Mouse (Mus musculus): ENCODE data around the gene Spats2. TPM values are rescaled to one million over a fixed set of nuclear protein-coding genes. Genes with fewer than 3 reads are reported as not detected.
A peak's percentile ranks its signal among the peaks of the same experiment; 100 is the strongest.

Spats2 gene
- total RNA-seq, 2 experiments from 2014 or later = 30.9 to 35.3 TPM

- no peak for DNase-seq (ENCODE audit: extremely low spot score in 1 of 2, low spot score in 1 of 2)
Measured at GRCm38 (mm10) chr15:99096831-99097500, 28.8 kb upstream of the Spats2 start.

- no peak for DNase-seq (ENCODE audit: extremely low spot score in 1 of 2, low spot score in 1 of 2)
Measured at GRCm38 (mm10) chr15:99097840-99098492, 27.8 kb upstream of the Spats2 start.

- no peak for DNase-seq (ENCODE audit: extremely low spot score in 1 of 2, low spot score in 1 of 2)
Measured at GRCm38 (mm10) chr15:99098493-99098861, 27.2 kb upstream of the Spats2 start.

GRCm38 (mm10) chr15:99099139-99099556 is 26.6 kb upstream of the Spats2 start:
- DNase-seq (ENCODE audit: extremely low spot score in 1 of 2, low spot score in 1 of 2) = peak in 1 of 2 experiments; percentile 66

- DNase-seq (ENCODE audit: extremely low spot score in 1 of 2, low spot score in 1 of 2) = no peak
Measured at GRCm38 (mm10) chr15:99099984-99100383, 25.7 kb upstream of the Spats2 start.

GRCm38 (mm10) chr15:99105238-99105637 is 20.5 kb upstream of the Spats2 start:
- no peak for DNase-seq (ENCODE audit: extremely low spot score in 1 of 2, low spot score in 1 of 2)

GRCm38 (mm10) chr15:99107866-99108265 is 17.9 kb upstream of the Spats2 start:
- no peak for DNase-seq (ENCODE audit: extremely low spot score in 1 of 2, low spot score in 1 of 2)

- DNase-seq (ENCODE audit: extremely low spot score in 1 of 2, low spot score in 1 of 2) = no peak
Measured at GRCm38 (mm10) chr15:99111139-99111538, 14.6 kb upstream of the Spats2 start.

GRCm38 (mm10) chr15:99111809-99112208 is 13.9 kb upstream of the Spats2 start:
- no peak for DNase-seq (ENCODE audit: extremely low spot score in 1 of 2, low spot score in 1 of 2)

GRCm38 (mm10) chr15:99112843-99113395 is 12.8 kb upstream of the Spats2 start:
- DNase-seq (ENCODE audit: extremely low spot score in 1 of 2, low spot score in 1 of 2) = no peak

GRCm38 (mm10) chr15:99113396-99113975 is 12.2 kb upstream of the Spats2 start:
- DNase-seq (ENCODE audit: extremely low spot score in 1 of 2, low spot score in 1 of 2) = no peak

GRCm38 (mm10) chr15:99114312-99115064 is 11.2 kb upstream of the Spats2 start:
- DNase-seq (ENCODE audit: extremely low spot score in 1 of 2, low spot score in 1 of 2) = no peak

GRCm38 (mm10) chr15:99115065-99115423 is 10.7 kb upstream of the Spats2 start:
- DNase-seq (ENCODE audit: extremely low spot score in 1 of 2, low spot score in 1 of 2) = no peak

GRCm38 (mm10) chr15:99116539-99116938 is 9.2 kb upstream of the Spats2 start:
- DNase-seq (ENCODE audit: extremely low spot score in 1 of 2, low spot score in 1 of 2) = no peak

- DNase-seq (ENCODE audit: extremely low spot score in 1 of 2, low spot score in 1 of 2) = no peak
Measured at GRCm38 (mm10) chr15:99120814-99121213, 4.9 kb upstream of the Spats2 start.

- no peak for DNase-seq (ENCODE audit: extremely low spot score in 1 of 2, low spot score in 1 of 2)
Measured at GRCm38 (mm10) chr15:99122642-99123041, 3.1 kb upstream of the Spats2 start.

GRCm38 (mm10) chr15:99126081-99126815 is 532 bp downstream of the Spats2 start:
- DNase-seq (ENCODE audit: extremely low spot score in 1 of 2, low spot score in 1 of 2) = peak; percentile 87 to 95

GRCm38 (mm10) chr15:99126816-99127365 is 1.2 kb downstream of the Spats2 start:
- no peak for DNase-seq (ENCODE audit: extremely low spot score in 1 of 2, low spot score in 1 of 2)

- DNase-seq (ENCODE audit: extremely low spot score in 1 of 2, low spot score in 1 of 2) = no peak
Measured at GRCm38 (mm10) chr15:99127851-99128522, 2.3 kb downstream of the Spats2 start.
